ENCODE assay signal across 9 mouse cellular contexts in the genomic region with DNA sequence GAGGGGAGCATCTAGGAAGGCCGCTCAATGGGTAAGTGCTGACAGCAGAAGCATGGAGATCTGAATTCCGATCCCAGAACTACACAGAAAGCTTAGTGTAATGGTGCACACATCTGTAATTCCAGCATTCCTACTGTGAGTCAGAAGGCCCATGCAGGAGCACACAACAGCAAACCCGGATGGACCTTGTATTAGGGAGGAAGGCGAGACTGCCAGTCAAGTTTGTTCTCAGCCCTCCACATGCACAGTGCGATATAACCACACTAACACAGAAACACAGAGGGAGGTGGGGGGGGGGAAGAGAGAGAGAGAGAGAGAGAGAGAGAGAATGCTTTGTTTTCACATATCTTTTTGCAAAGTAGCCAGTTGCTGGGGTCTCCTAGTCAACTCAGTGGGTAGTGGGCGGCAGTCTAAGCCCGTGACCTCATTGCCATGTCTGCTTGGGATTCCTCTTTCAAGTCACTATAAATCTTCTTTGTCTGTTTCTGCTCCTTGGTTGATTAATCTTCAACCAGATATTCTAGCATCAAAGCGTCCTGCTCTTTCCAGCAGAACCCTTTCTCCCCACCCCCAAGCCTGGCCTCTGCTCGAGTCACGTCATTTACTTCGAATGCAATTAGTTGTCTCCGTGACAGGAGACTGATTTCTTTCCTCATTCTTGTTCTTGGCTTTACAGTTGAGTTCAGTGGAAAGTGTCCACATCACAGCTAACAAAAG. TPM values are rescaled to one million over a fixed set of nuclear protein-coding genes. Genes with fewer than 3 reads are reported as not detected.
DNase-seq lines count a peak whose midpoint lies in the region; ATAC-seq lines count a peak whose summit lies in the region.
"Had no signal": no experiment of that assay in that cellular context is flagged by ENCODE, and none has a peak within 500 bp of the region (broad histone marks: within the 10 kb centered on the region; RNA-seq: fewer than 3 reads in every experiment).

No protein-coding gene starts in this region.

- no peaks in the 10 kb centered on the region for H3K9me3 ChIP-seq in heart, embryonic 14.5 days (ENCODE audit: control insufficient read depth, low read length)
- no peaks in the 10 kb centered on the region for H3K9me3 ChIP-seq in hindbrain, embryonic 12.5 days (replicated peaks)

- peaks cover 25 to 38% of the 10 kb centered on the region in 2 experiments for H3K4me1 ChIP-seq in heart, embryonic 14.5 days (ENCODE audit: control insufficient read depth in 2 of 2, insufficient read depth in 2 of 2, low read length in 2 of 2)
- H3K4me1 ChIP-seq in hindbrain, embryonic 12.5 days, result peaks cover 35% of the 10 kb centered on the region

- peak overlapping the region; percentile 15; the same call in 1 of the 2 replicates for H3K4me2 ChIP-seq in heart, embryonic 14.5 days (ENCODE audit: low read length)
- 0 out of 2 replicates have a peak overlapping the region, but pooled peaks have one; percentile 6 for H3K4me2 ChIP-seq in hindbrain, embryonic 12.5 days (replicated peaks)

- no peaks in the 10 kb centered on the region for H3K27me3 ChIP-seq in heart, embryonic 14.5 days (ENCODE audit: control insufficient read depth, insufficient read depth, low read length)
- H3K27me3 ChIP-seq in hindbrain, embryonic 12.5 days, result no peaks in the 10 kb centered on the region

- 51% methylated on average over 12 of the region's 12 CpGs for WGBS in heart, embryonic 14.5 days
- WGBS in hindbrain, embryonic 12.5 days, result 26% methylated on average over 12 of the region's 12 CpGs

- no peaks in the 10 kb centered on the region for H3K36me3 ChIP-seq in heart, embryonic 14.5 days (ENCODE audit: control insufficient read depth, insufficient read depth, low read length)
- H3K36me3 ChIP-seq in hindbrain, embryonic 12.5 days, result no peaks in the 10 kb centered on the region

- H3K9ac ChIP-seq in heart, embryonic 14.5 days (ENCODE audit: low read length), result no peak overlapping the region
- no peak overlapping the region for H3K9ac ChIP-seq in hindbrain, embryonic 12.5 days

- peak overlapping the region in 1 of 2 experiments; percentile 32; a peak in 1 of 4 replicates for H3K27ac ChIP-seq in heart, embryonic 14.5 days (replicated peaks in 1 of 2; ENCODE audit: control insufficient read depth in 1 of 2, insufficient read depth in 1 of 2, low read depth in 2 of 2, low read length in 2 of 2)
- peak overlapping the region; percentile 35 for H3K27ac ChIP-seq in hindbrain, embryonic 12.5 days

- H3K4me3 ChIP-seq in heart, embryonic 14.5 days (ENCODE audit: control insufficient read depth in 1 of 2, insufficient read depth in 1 of 2, low read depth in 1 of 2, low read length in 2 of 2), result no peak overlapping the region
- H3K4me3 ChIP-seq in hindbrain, embryonic 12.5 days, result no peak overlapping the region

- DNase-seq in heart, adult 8-10 months (ENCODE audit: low spot score), result no peak
- DNase-seq in kidney, postnatal 4 days, result peak; percentile 73 to 85
- peak; percentile 46 for DNase-seq in retina, postnatal 1 day
- no peak for DNase-seq in layer of hippocampus, adult 11-12 months (ENCODE audit: low spot score)
- DNase-seq in ovary, postnatal 10 days (ENCODE audit: low spot score), result no peak
- no peak for DNase-seq in urinary bladder, adult 18-20 months (ENCODE audit: low spot score in 2 of 2)

- no peak for ATAC-seq in heart, embryonic 14.5 days (ENCODE audit: insufficient number of reproducible peaks, insufficient read depth, low FRiP score, low read depth)
- peak; percentile 41; the same call in 1 of the 2 replicates for ATAC-seq in hindbrain, embryonic 12.5 days (ENCODE audit: low FRiP score)
- ATAC-seq: inflammation-experienced regulatory T-cells, adult 6 months had no signal

RNA-seq across cellular contexts. Expression of gene Fam171a1, which starts 20.7 kb away (rescaled TPM):
- polyA plus RNA-seq in heart, embryonic 14.5 days (2014; fragmentation: Nextera tagmentation; extraction: Ambion mirVana), result 25.3 and 26.1 TPM in 2 replicates
- total RNA-seq in heart, adult 8-10 months (2022), result 10 to 100 TPM; 12.1 to 16.7 (median 14.0) TPM
- polyA plus RNA-seq in hindbrain, embryonic 12.5 days (2016; fragmentation: Nextera tagmentation; extraction: Ambion mirVana), result 56.2 and 57.0 TPM in 2 replicates
- polyA plus RNA-seq: inflammation-experienced regulatory T-cells, adult 6 months had no signal

Comparison
In these comparisons a context has a peak if more than half of its experiments do, and no peak if none do; other contexts are left out.
1. DNase-seq: peak in kidney, postnatal 4 days (2 of 2) and retina, postnatal 1 day (single experiment); none in heart, adult 8-10 months (single experiment), layer of hippocampus, adult 11-12 months (single experiment), ovary, postnatal 10 days (single experiment) and urinary bladder, adult 18-20 months (0 of 2).